Mouse (Mus musculus): Measurements from ENCODE around the gene Kcng4. TPM values are rescaled to one million over a fixed set of nuclear protein-coding genes. Genes with fewer than 3 reads are reported as not detected.

The Kcng4 gene
- polyA plus RNA-seq, 1 experiment from 2014 or later: not detected

- Histone ChIP-seq H3K4me3 (replicated peaks) (no peak overlapping the region), H3K4me1 (replicated peaks) (peaks cover 62% of the 10 kb centered on the region), H3K4me2 (no peak overlapping the region), H3K9ac (no peak overlapping the region), H3K27me3 (peaks cover 15% of the 10 kb centered on the region), H3K36me3 (no peaks in the 10 kb centered on the region), H3K27ac (no peak overlapping the region), H3K9me3 (replicated peaks) (no peaks in the 10 kb centered on the region)
- DNase-seq: no peak
- no peak for ATAC-seq (ENCODE audit: low read depth)
- WGBS (ENCODE audit: insufficient replicate concordance): 47% methylated on average over 13 of the region's 13 CpGs
Measured at GRCm38 (mm10) chr8:119579096-119579495, 56.4 kb downstream of the Kcng4 start.

- Histone ChIP-seq H3K9me3 (replicated peaks) (no peaks in the 10 kb centered on the region), H3K4me3 (replicated peaks) (peak overlapping the region; percentile 83), H3K4me1 (replicated peaks) (peaks cover 71% of the 10 kb centered on the region), H3K4me2 (peak overlapping the region; percentile 95), H3K36me3 (no peaks in the 10 kb centered on the region), H3K27me3 (peaks cover 15% of the 10 kb centered on the region), H3K27ac (no peak overlapping the region), H3K9ac (peak overlapping the region; percentile 80)
- WGBS (ENCODE audit: insufficient replicate concordance): 2% methylated on average over 16 of the region's 16 CpGs
- DNase-seq (no peak), ATAC-seq (ENCODE audit: low read depth) (no peak; the same call in 1 of the 2 replicates)
Measured at GRCm38 (mm10) chr8:119575366-119575726, 60.1 kb downstream of the Kcng4 start.

- peaks cover 70% of the 10 kb centered on the region for H3K4me1 ChIP-seq (replicated peaks)
- no peaks in the 10 kb centered on the region for H3K9me3 ChIP-seq (replicated peaks)
Measured at GRCm38 (mm10) chr8:119574437-119575365, 60.8 kb downstream of the Kcng4 start, which contains the start of the genes Hsdl1 and Dnaaf1. TSS of gene Hsdl1 (minus strand) at chr8:119575183. TSS of gene Dnaaf1 (plus strand) at chr8:119575235.

More at GRCm38 (mm10) chr8:119574437-119575365, 60.8 kb downstream of the Kcng4 start, which contains the start of the genes Hsdl1 and Dnaaf1:
- WGBS (ENCODE audit: insufficient replicate concordance): under 1% methylated on average over 92 of the region's 97 CpGs
- peak; percentile 88 for ATAC-seq (ENCODE audit: low read depth)
- Histone ChIP-seq H3K9ac (peak within 1 kb of the TSS; percentile 80), H3K4me2 (peak within 1 kb of the TSS; percentile 95), H3K4me3 (replicated peaks) (peak within 1 kb of the TSS; percentile 83), H3K27ac (peak within 1 kb of the TSS; percentile 78), H3K27me3 (peaks cover 15% of the 10 kb centered on the region), H3K36me3 (no peaks in the 10 kb centered on the region)
- DNase-seq: peak; percentile 95

Other genes starting within 250 kb of the Kcng4 start
- 7.3 and 7.7 TPM in 2 replicates for gene Mlycd, start 240.8 kb downstream of the Kcng4 start, polyA plus RNA-seq (2015; fragmentation: Nextera tagmentation; extraction: Ambion mirVana)
- gene Osgin1, start 201.6 kb downstream of the Kcng4 start, polyA plus RNA-seq (2015; fragmentation: Nextera tagmentation; extraction: Ambion mirVana): 13.0 and 14.8 TPM in 2 replicates
- gene Necab2, start 189.0 kb downstream of the Kcng4 start, polyA plus RNA-seq (2015; fragmentation: Nextera tagmentation; extraction: Ambion mirVana): 0.05 TPM in 1 of 2 replicates, not detected in the other
- not detected in 2 replicates for gene Slc38a8, start 134.0 kb downstream of the Kcng4 start, polyA plus RNA-seq (2015; fragmentation: Nextera tagmentation; extraction: Ambion mirVana)
- gene Mbtps1, start 76.9 kb downstream of the Kcng4 start, polyA plus RNA-seq (2015; fragmentation: Nextera tagmentation; extraction: Ambion mirVana): 27.7 and 32.1 TPM in 2 replicates
- 18.5 and 19.8 TPM in 2 replicates for gene Hsdl1, start 60.5 kb downstream of the Kcng4 start, polyA plus RNA-seq (2015; fragmentation: Nextera tagmentation; extraction: Ambion mirVana)
- gene Dnaaf1, start 60.4 kb downstream of the Kcng4 start, polyA plus RNA-seq (2015; fragmentation: Nextera tagmentation; extraction: Ambion mirVana): 0.05 and 0.07 TPM in 2 replicates
- 6.6 and 6.8 TPM in 2 replicates for gene Taf1c, start 30.5 kb downstream of the Kcng4 start, polyA plus RNA-seq (2015; fragmentation: Nextera tagmentation; extraction: Ambion mirVana)
- gene Adad2, start 22.9 kb downstream of the Kcng4 start, polyA plus RNA-seq (2015; fragmentation: Nextera tagmentation; extraction: Ambion mirVana): not detected in 2 replicates
- gene Wfdc1, start 30.7 kb upstream of the Kcng4 start, polyA plus RNA-seq (2015; fragmentation: Nextera tagmentation; extraction: Ambion mirVana): 1.2 and 1.3 TPM in 2 replicates
- 0.07 and 0.20 TPM in 2 replicates for gene Atp2c2, start 64.3 kb upstream of the Kcng4 start, polyA plus RNA-seq (2015; fragmentation: Nextera tagmentation; extraction: Ambion mirVana)
- gene Tldc1, start 142.7 kb upstream of the Kcng4 start, polyA plus RNA-seq (2015; fragmentation: Nextera tagmentation; extraction: Ambion mirVana): 4.3 and 4.5 TPM in 2 replicates
- gene Cotl1, start 204.9 kb upstream of the Kcng4 start, polyA plus RNA-seq (2015; fragmentation: Nextera tagmentation; extraction: Ambion mirVana): 28.7 and 32.8 TPM in 2 replicates
- 4.9 and 5.1 TPM in 2 replicates for gene Klhl36, start 226.6 kb upstream of the Kcng4 start, polyA plus RNA-seq (2015; fragmentation: Nextera tagmentation; extraction: Ambion mirVana)

Measured in liver, embryonic 13.5 days (tissue).